Mouse (Mus musculus): ENCODE measurements at regions not wholly inside any gene's neighbourhood (a gene's known extent, or its start where the extent isn't known, plus 50 kb on each side); places are given as distances from the start of the nearest gene placed in this dataset.

- WGBS = 13% methylated on average over 11 of the region's 11 CpGs
- DNase-seq (ENCODE audit: low read depth, low spot score) = no peak
Observed at GRCm38 (mm10) chr6:51180881-51181875, 251.3 kb upstream of the Nfe2l3 start.

- no peak for DNase-seq (ENCODE audit: low read depth, low spot score)
- WGBS = 35% methylated on average over 10 of the region's 10 CpGs
Observed at GRCm38 (mm10) chr6:51181905-51182304, 250.6 kb upstream of the Nfe2l3 start.

GRCm38 (mm10) chr6:51182771-51183284, 249.6 kb upstream of the Nfe2l3 start:
- 14% methylated on average over 5 of the region's 5 CpGs for WGBS
- no peak for DNase-seq (ENCODE audit: low read depth, low spot score)

GRCm38 (mm10) chr6:51183576-51184420, 248.7 kb upstream of the Nfe2l3 start:
- DNase-seq (ENCODE audit: low read depth, low spot score) = no peak
- 5% methylated on average over 21 of the region's 21 CpGs for WGBS

- DNase-seq (ENCODE audit: low read depth, low spot score) = no peak
- 12% methylated on average over 3 of the region's 3 CpGs for WGBS
Observed at GRCm38 (mm10) chr6:51184500-51184899, 248.0 kb upstream of the Nfe2l3 start.

GRCm38 (mm10) chr6:51185201-51185600, 247.3 kb upstream of the Nfe2l3 start:
- no peak for DNase-seq (ENCODE audit: low read depth, low spot score)
- WGBS = 25% methylated on average over 6 of the region's 6 CpGs

- no peak for DNase-seq (ENCODE audit: low read depth, low spot score)
- 75% methylated on average over 3 of the region's 3 CpGs for WGBS
Observed at GRCm38 (mm10) chr6:51189173-51189572, 243.3 kb upstream of the Nfe2l3 start.

GRCm38 (mm10) chr6:51192826-51193225, 239.6 kb upstream of the Nfe2l3 start:
- 34% methylated on average over 8 of the region's 8 CpGs for WGBS

GRCm38 (mm10) chr6:51193356-51193755, 239.1 kb upstream of the Nfe2l3 start:
- DNase-seq (ENCODE audit: low read depth, low spot score) = no peak
- 15% methylated on average over 12 of the region's 12 CpGs for WGBS

More at GRCm38 (mm10) chr6:51192826-51193225, 239.6 kb upstream of the Nfe2l3 start:
- no peak for DNase-seq (ENCODE audit: low read depth, low spot score)

GRCm38 (mm10) chr6:51196391-51196790, 236.1 kb upstream of the Nfe2l3 start:
- no peak for DNase-seq (ENCODE audit: low read depth, low spot score)
- WGBS = 67% methylated on average over 2 of the region's 2 CpGs

GRCm38 (mm10) chr6:51197000-51197774, 235.3 kb upstream of the Nfe2l3 start:
- no peak for DNase-seq (ENCODE audit: low read depth, low spot score)
- WGBS = 46% methylated on average over 16 of the region's 16 CpGs

- 42% methylated on average over 5 of the region's 5 CpGs for WGBS
- DNase-seq (ENCODE audit: low read depth, low spot score) = no peak
Observed at GRCm38 (mm10) chr6:51200207-51200606, 232.3 kb upstream of the Nfe2l3 start.

GRCm38 (mm10) chr6:51200837-51201236, 231.6 kb upstream of the Nfe2l3 start:
- DNase-seq (ENCODE audit: low read depth, low spot score) = no peak
- 87% methylated on average over 14 of the region's 14 CpGs for WGBS

- DNase-seq (ENCODE audit: low read depth, low spot score) = no peak
- WGBS = 86% methylated on average over 3 of the region's 3 CpGs
Observed at GRCm38 (mm10) chr6:51204306-51204705, 228.2 kb upstream of the Nfe2l3 start.

GRCm38 (mm10) chr6:51205411-51205810, 227.1 kb upstream of the Nfe2l3 start:
- WGBS = 75% methylated on average over 11 of the region's 11 CpGs
- DNase-seq (ENCODE audit: low read depth, low spot score) = no peak

- DNase-seq (ENCODE audit: low read depth, low spot score) = no peak
- 12% methylated on average over 11 of the region's 11 CpGs for WGBS
Observed at GRCm38 (mm10) chr6:51206712-51207505, 225.6 kb upstream of the Nfe2l3 start.

- WGBS = 7% methylated on average over 21 of the region's 21 CpGs
- no peak for DNase-seq (ENCODE audit: low read depth, low spot score)
Observed at GRCm38 (mm10) chr6:51207587-51208361, 224.7 kb upstream of the Nfe2l3 start.
